Mouse (Mus musculus): Measurements from ENCODE around the gene Tmem235. TPM values are rescaled to one million over a fixed set of nuclear protein-coding genes. Genes with fewer than 3 reads are reported as not detected.

Gene Tmem235
- polyA plus RNA-seq, 1 experiment from 2014 or later: not detected

DNA sequence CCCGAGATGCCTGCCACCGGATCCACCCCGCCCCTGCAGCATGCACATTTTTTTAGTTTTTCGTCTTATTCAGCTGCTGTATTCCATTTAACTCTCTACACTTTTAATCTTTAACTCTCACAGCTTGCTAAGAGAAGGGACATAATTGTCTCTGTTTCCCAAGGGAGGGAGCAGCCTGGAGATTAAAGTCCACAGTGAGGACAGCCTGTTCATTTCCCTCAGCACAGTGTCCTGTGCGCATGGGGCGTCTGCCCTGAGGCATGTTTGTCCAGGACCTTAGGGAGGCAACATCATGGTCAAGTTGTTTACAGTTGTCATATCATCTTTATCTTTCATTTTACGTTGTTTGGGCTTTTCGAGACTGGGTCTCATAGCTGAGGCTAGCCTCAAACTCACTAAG lies 26.5 kb upstream of the Tmem235 start:
- Histone ChIP-seq H3K9me3 (no peaks in the 10 kb centered on the region), H3K27ac (no peak overlapping the region), H3K36me3 (no peaks in the 10 kb centered on the region), H3K4me3 (replicated peaks) (no peak overlapping the region), H3K27me3 (no peaks in the 10 kb centered on the region), H3K9ac (replicated peaks) (no peak overlapping the region), H3K4me2 (no peak overlapping the region), H3K4me1 (replicated peaks) (peaks cover 21% of the 10 kb centered on the region)
- ATAC-seq (ENCODE audit: insufficient number of reproducible peaks, insufficient read depth, low FRiP score, low TSS enrichment, low read depth): no peak
- WGBS: 94% methylated on average over 8 of the region's 8 CpGs

DNA sequence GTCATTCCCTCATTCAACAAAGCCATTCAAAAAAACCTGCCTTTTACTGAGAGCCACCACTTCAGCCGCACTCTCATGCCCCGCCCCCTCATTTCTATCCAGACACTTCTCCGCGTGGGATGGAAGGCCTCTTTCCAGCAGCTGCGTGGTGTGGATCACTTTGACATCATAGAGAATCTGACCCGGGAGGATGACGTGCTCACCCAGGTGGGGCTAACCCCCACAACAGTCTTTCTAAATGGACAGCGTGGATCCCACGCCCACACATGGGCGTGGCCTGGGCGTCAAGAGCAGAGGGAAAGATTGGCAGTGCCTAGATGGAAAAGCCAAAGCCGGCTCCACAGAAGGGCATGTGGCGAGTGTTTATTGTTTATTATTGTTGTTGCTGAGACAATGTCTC lies 24.2 kb upstream of the Tmem235 start:
- H3K9me3 ChIP-seq: no peaks in the 10 kb centered on the region
- H3K36me3 ChIP-seq: no peaks in the 10 kb centered on the region
- H3K27me3 ChIP-seq: no peaks in the 10 kb centered on the region
- no peak for ATAC-seq (ENCODE audit: insufficient number of reproducible peaks, insufficient read depth, low FRiP score, low TSS enrichment, low read depth)
- H3K4me1 ChIP-seq (replicated peaks): peaks cover 13% of the 10 kb centered on the region
- WGBS: 25% methylated on average over 13 of the region's 13 CpGs
- peak overlapping the region; percentile 36 for H3K4me2 ChIP-seq
- H3K9ac ChIP-seq (replicated peaks): no peak overlapping the region
- no peak overlapping the region for H3K4me3 ChIP-seq (replicated peaks)
- no peak overlapping the region for H3K27ac ChIP-seq

DNA sequence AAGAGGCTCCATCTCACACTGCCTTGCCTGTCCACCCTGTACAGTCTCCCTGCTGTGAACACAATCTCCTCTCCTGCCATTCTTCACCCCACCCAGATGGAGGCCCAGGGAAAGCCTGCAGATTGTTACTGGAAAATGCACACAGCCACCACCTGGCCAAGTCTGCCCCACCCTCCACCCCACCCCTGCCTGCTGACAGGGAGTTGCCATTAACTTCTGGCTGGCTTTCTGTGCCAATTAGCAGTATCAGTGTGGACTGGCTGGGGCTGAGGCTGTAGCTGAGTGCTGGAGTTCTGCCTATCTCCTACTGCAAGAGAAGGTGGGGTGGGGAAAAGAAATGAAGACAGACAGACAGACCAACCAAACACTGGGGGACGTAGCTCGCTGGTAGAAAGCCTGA lies 22.0 kb upstream of the Tmem235 start:
- no peak for ATAC-seq (ENCODE audit: insufficient number of reproducible peaks, insufficient read depth, low FRiP score, low TSS enrichment, low read depth)
- H3K4me3 ChIP-seq (replicated peaks): no peak overlapping the region
- no peak overlapping the region for H3K4me2 ChIP-seq
- H3K27me3 ChIP-seq: no peaks in the 10 kb centered on the region
- H3K27ac ChIP-seq: 0 out of 2 replicates have a peak overlapping the region, but pooled peaks have one; percentile 7
- H3K4me1 ChIP-seq (replicated peaks): peaks cover 6% of the 10 kb centered on the region; the same call in 1 of the 2 replicates
- no peak overlapping the region for H3K9ac ChIP-seq (replicated peaks)
- no peaks in the 10 kb centered on the region for H3K36me3 ChIP-seq
- WGBS: 48% methylated on average over 2 of the region's 2 CpGs
- H3K9me3 ChIP-seq: no peaks in the 10 kb centered on the region

DNA sequence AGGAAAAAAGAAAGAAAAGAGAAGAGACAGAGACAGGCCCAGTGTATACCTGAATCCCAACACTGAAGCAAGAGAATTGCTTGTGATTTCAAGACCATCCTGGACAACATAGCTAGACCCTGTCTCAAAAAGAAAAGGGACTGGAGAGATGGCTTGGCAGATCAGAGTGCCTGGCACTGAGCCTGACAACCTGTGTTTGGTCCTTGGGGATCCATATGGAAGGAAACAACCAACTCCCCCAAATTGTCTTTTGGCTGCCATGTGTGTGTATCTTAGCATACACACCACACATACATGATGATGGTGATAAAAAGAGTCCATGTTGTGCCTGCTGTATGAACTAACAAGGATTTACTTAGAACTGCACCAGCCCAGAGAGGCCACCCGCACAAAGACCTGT lies 21.5 kb upstream of the Tmem235 start:
- 91% methylated on average over 1 of the region's 1 CpGs for WGBS
- Histone ChIP-seq H3K4me3 (replicated peaks) (no peak overlapping the region), H3K9ac (replicated peaks) (no peak overlapping the region), H3K4me1 (replicated peaks) (peaks cover 6% of the 10 kb centered on the region; the same call in 1 of the 2 replicates), H3K9me3 (no peaks in the 10 kb centered on the region), H3K4me2 (no peak overlapping the region), H3K27ac (0 out of 2 replicates have a peak overlapping the region, but pooled peaks have one; percentile 7), H3K36me3 (no peaks in the 10 kb centered on the region), H3K27me3 (no peaks in the 10 kb centered on the region)
- no peak for ATAC-seq (ENCODE audit: insufficient number of reproducible peaks, insufficient read depth, low FRiP score, low TSS enrichment, low read depth)

DNA sequence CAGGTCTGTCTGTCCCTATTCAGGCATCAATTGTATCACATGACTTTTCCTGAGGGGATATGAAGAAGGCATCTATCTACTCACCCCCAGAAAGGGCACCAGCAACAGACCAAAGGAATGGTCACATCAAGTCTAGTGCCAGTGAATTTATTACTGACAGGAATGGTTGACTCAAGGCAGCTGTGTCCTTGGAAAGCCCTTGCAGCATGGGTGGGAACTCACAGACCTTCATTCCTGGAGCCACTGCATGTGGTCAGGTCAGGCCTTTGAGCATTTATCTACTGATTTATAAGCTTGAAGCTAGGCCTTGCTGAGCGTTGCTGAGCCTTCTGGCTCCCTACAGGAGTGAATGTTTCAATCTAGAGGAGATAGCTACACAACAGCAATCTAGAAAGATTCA lies 19.6 kb upstream of the Tmem235 start:
- H3K27me3 ChIP-seq: no peaks in the 10 kb centered on the region
- H3K36me3 ChIP-seq: no peaks in the 10 kb centered on the region
- no peak overlapping the region for H3K9ac ChIP-seq (replicated peaks)
- 43% methylated on average over 1 of the region's 1 CpGs for WGBS
- H3K4me1 ChIP-seq (replicated peaks): peaks cover 6% of the 10 kb centered on the region; the same call in 1 of the 2 replicates
- no peak overlapping the region for H3K27ac ChIP-seq
- H3K4me3 ChIP-seq (replicated peaks): no peak overlapping the region
- H3K4me2 ChIP-seq: no peak overlapping the region
- H3K9me3 ChIP-seq: no peaks in the 10 kb centered on the region
- no peak for ATAC-seq (ENCODE audit: insufficient number of reproducible peaks, insufficient read depth, low FRiP score, low TSS enrichment, low read depth)

DNA sequence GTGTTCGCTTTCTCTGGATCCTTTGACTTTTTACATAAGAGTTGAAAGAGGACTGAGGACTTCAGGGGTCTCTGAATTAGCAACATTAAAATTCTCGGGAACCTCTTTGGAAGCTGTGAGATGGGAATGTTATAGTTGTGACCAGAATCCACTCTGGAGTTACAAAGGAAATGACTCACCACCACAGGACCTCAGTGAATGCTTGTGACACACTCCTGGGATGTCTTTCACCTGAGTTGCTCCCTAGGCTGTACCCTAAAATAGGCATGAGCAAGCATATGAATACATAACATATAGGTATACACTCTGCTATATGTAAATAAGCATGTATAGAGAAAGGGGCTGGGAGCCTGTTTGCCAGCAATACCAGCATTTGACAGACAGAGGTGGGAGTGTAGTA lies 17.1 kb upstream of the Tmem235 start:
- H3K4me3 ChIP-seq (replicated peaks): no peak overlapping the region
- no peaks in the 10 kb centered on the region for H3K9me3 ChIP-seq
- no peaks in the 10 kb centered on the region for H3K27me3 ChIP-seq
- 0 out of 2 replicates have a peak overlapping the region, but pooled peaks have one; percentile 23 for H3K9ac ChIP-seq (replicated peaks)
- H3K27ac ChIP-seq: no peak overlapping the region
- no peak for ATAC-seq (ENCODE audit: insufficient number of reproducible peaks, insufficient read depth, low FRiP score, low TSS enrichment, low read depth)
- no peaks in the 10 kb centered on the region for H3K36me3 ChIP-seq
- WGBS: 86% methylated on average over 2 of the region's 2 CpGs
- H3K4me1 ChIP-seq (replicated peaks): peaks cover 13% of the 10 kb centered on the region
- no peak overlapping the region for H3K4me2 ChIP-seq

DNA sequence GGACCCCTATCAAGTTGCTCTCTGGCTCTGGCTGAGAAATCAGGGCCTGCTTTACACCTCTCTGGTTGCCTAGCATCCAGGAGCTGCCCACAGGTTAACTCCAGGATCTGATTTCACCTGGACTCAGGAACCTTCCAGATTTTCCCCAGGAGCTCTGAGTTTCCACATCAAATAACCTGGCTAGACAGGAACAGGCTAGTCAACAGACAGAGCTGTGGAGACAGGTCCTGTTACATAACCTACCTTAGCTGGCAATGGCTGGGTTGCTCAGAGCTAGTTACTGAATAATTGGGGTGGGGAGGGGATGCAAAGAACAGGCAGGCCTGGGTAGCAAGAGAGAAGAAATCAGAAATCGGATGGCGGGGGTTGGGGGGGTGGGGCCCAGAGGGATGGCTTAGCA lies 15.6 kb upstream of the Tmem235 start:
- no peak overlapping the region for H3K4me3 ChIP-seq (replicated peaks)
- H3K27me3 ChIP-seq: no peaks in the 10 kb centered on the region
- no peak overlapping the region for H3K4me2 ChIP-seq
- H3K4me1 ChIP-seq (replicated peaks): peaks cover 18% of the 10 kb centered on the region
- WGBS: 53% methylated on average over 2 of the region's 2 CpGs
- H3K9me3 ChIP-seq: no peaks in the 10 kb centered on the region
- no peaks in the 10 kb centered on the region for H3K36me3 ChIP-seq
- no peak overlapping the region for H3K27ac ChIP-seq
- H3K9ac ChIP-seq (replicated peaks): no peak overlapping the region
- no peak for ATAC-seq (ENCODE audit: insufficient number of reproducible peaks, insufficient read depth, low FRiP score, low TSS enrichment, low read depth)

DNA sequence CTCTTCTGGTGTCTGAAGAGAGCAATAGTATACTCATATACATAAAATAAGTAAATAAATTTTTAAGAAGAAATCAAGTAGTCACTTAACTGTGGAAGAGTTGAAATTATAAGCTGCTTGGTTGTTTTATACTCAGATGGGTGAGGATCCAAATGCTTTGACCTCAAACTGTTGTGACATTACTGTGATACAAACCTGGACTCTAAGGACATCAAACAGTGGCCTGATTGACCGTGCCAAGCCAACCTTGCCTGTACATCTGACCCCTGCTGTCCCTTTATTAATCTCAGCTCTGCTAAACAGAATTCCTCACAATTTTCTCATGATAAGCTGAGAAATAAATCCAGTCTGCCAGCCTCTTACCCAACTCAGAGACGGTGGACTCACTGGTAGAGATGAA lies 14.9 kb upstream of the Tmem235 start:
- Histone ChIP-seq H3K27me3 (no peaks in the 10 kb centered on the region), H3K9me3 (no peaks in the 10 kb centered on the region), H3K36me3 (no peaks in the 10 kb centered on the region), H3K4me1 (replicated peaks) (peaks cover 24% of the 10 kb centered on the region), H3K4me3 (replicated peaks) (no peak overlapping the region), H3K27ac (no peak overlapping the region), H3K9ac (replicated peaks) (no peak overlapping the region), H3K4me2 (no peak overlapping the region)
- 83% methylated on average over 2 of the region's 2 CpGs for WGBS
- ATAC-seq (ENCODE audit: insufficient number of reproducible peaks, insufficient read depth, low FRiP score, low TSS enrichment, low read depth): no peak

DNA sequence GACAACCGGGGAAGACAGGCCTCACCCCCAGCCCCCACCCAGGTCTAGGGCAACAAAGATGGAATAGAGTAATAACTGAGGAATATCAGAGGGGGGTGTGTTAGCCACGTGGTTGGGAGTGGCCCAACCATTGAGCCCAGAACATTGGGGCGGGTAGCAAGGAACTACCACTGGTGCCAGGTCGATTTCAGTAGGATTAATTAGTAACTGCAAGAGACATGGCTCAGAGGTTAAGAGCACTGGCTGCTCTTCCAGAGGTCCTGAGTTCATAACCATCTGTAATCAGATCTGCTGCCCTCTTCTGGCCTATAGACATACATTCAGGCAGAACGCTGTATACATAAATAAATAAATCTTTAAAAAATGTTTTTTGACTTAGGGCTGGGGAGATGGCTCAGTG lies 13.9 kb upstream of the Tmem235 start:
- Histone ChIP-seq H3K27ac (no peak overlapping the region), H3K27me3 (no peaks in the 10 kb centered on the region), H3K9ac (replicated peaks) (no peak overlapping the region), H3K4me1 (replicated peaks) (peaks cover 24% of the 10 kb centered on the region), H3K4me2 (no peak overlapping the region), H3K4me3 (replicated peaks) (no peak overlapping the region), H3K9me3 (no peaks in the 10 kb centered on the region), H3K36me3 (peaks cover 1% of the 10 kb centered on the region; the same call in 1 of the 2 replicates)
- no peak for ATAC-seq (ENCODE audit: insufficient number of reproducible peaks, insufficient read depth, low FRiP score, low TSS enrichment, low read depth)
- 56% methylated on average over 5 of the region's 5 CpGs for WGBS

DNA sequence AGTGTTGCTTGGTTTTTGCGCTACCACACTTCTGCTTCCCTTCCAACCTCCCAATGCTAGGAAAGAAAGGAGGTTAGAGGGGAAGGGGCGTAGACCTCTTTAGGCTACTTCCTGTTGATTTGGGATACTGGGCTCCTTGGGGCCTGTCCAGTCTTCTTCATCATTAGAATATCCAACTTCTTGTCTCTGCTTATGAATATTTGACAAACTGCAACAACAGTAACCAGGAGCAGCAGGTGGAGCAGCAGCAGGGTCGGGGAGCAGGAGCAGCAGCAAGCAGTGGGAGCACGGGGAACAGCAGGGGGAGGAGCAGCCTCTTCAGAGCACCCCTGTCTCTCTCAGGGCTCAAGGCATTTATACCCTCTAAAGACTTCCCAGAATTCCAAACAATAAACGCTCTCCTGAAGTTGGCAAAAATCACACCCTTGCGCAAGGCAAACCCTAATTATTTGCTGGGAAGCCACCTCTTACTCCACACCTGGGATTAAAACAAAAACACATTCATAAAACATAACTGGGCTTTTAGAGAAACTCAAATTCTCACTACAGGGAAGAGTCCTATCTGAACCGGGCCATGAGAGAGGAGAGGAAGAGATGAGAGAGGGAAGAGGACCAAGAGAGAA lies 12.8 kb upstream of the Tmem235 start:
- no peak for ATAC-seq (ENCODE audit: insufficient number of reproducible peaks, insufficient read depth, low FRiP score, low TSS enrichment, low read depth)
- no peaks in the 10 kb centered on the region for H3K9me3 ChIP-seq
- H3K9ac ChIP-seq (replicated peaks): peak overlapping the region; percentile 77
- peaks cover 12% of the 10 kb centered on the region for H3K36me3 ChIP-seq
- H3K27ac ChIP-seq: peak overlapping the region; percentile 94
- H3K4me3 ChIP-seq (replicated peaks): peak overlapping the region; percentile 71
- no peaks in the 10 kb centered on the region for H3K27me3 ChIP-seq
- peaks cover 24% of the 10 kb centered on the region for H3K4me1 ChIP-seq (replicated peaks)
- WGBS: 76% methylated on average over 7 of the region's 7 CpGs
- peak overlapping the region; percentile 86 for H3K4me2 ChIP-seq

DNA sequence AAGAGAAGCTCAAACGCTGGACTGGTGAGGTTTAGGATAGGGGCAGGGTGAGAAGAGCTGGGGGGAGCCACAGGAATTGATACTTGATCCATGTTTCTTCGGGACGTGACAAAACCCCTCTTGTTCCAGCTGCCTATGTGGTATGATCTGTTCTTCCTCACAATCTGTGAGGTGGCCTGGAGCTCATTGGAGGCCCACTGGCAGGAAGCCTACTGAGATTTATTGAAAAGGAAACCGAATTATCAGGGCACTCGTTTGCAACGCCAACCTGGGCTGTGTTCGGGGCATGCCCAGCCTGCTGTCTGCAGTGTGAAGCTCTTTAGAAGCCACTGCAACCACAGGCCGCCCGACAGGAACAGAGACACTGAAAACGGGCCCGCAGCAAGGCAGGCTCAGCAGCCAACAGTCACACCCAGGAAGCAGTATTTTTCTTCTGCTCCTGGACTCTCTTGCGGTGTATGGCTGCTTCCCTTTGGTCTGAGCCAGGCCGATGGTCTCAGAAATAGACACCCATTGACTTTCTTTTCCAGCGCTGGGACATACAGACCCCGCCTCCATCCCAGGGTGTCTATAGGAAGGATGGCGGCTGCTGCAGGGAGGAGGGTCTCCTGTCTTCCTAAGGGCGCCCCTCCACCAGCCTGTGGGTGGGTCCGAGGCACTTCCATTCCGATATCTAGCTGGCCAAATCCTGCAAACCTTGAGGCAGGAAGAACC lies 12.1 kb upstream of the Tmem235 start:
- H3K4me1 ChIP-seq (replicated peaks): peaks cover 24% of the 10 kb centered on the region
- peak overlapping the region; percentile 86 for H3K4me2 ChIP-seq
- H3K27ac ChIP-seq: peak overlapping the region; percentile 94
- H3K9ac ChIP-seq (replicated peaks): peak overlapping the region; percentile 77
- H3K4me3 ChIP-seq (replicated peaks): peak overlapping the region; percentile 71
- peak; percentile 67 for ATAC-seq (ENCODE audit: insufficient number of reproducible peaks, insufficient read depth, low FRiP score, low TSS enrichment, low read depth)
- no peaks in the 10 kb centered on the region for H3K9me3 ChIP-seq
- no peaks in the 10 kb centered on the region for H3K27me3 ChIP-seq
- WGBS: 7% methylated on average over 19 of the region's 19 CpGs
- H3K36me3 ChIP-seq: peaks cover 19% of the 10 kb centered on the region

Data from limb, embryonic 12.5 days (tissue).